Mouse (Mus musculus): ENCODE data around the gene Ctsc.

DNA sequence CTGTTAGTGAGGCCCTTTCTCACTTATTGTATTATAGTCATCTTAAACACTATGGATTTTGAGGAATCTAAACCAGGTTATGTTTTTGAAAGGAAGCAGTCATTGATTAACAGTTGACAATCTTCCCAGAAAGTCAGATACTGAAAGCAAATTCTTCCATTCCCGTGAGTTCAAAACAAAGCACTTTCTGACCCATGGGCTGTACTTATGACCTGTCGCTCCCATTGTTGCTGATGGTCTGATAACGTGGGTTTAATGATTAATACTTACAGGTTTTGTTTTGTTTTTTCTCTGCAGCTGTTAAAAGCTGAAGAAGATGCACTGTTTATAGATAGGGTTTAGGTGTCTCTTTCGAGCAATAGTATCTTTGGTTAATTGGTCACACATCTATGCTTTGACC is 27.9 kb downstream of the Ctsc start:
- TF ChIP-seq CTCF (IDR thresholded peaks at IDR 0.05) (no peak), POLR2A (IDR thresholded peaks at IDR 0.05; ENCODE audit: insufficient read depth, low read depth, low read length) (no peak), EP300 (IDR thresholded peaks at IDR 0.05; ENCODE audit: insufficient read depth, low read depth, low read length) (no peak)
